Mouse (Mus musculus) inflammation-experienced regulatory T-cells, adult 6 months (primary cell): ENCODE measurements at regions not wholly inside any gene's neighbourhood (a gene's known extent, or its start where the extent isn't known, plus 50 kb on each side); places are given as distances from the start of the nearest gene placed in this dataset.

ENCODE experiments used
- ATAC-seq: one replicate; pipeline ENCODE4 v1.8.0; 2017

GRCm38 (mm10) chr16:92905626-92906025, 79.7 kb upstream of the Runx1 start:
- no peak for ATAC-seq

DNA sequence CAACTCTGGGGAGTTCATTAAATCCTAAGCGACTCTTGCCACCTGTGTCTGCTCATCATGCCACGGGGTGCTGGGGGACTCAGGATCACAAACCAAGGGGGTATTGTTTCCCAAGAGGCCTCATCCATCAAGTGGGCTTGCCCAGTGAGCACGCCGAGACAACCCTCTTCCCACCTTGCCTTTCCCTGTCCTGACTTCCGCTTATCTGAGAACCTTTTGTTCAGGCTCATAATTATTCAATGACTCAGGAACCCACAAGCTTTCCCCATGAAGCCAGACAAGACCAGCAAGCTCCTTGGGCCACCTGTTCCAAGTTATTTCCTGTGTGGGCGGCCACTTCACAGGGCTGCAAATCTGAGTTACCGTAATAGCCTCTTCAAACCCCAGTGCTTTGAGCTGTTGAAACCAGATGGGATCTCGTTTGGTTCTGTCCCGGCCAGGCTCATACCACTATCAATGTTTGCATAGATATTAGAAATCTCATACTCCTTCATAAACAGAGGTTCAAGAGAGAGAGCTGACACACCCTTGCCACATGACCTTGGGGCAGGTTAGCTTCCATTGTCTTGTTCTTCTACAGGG, 78.0 kb upstream of the Runx1 start:
- peak; percentile 49 for ATAC-seq

DNA sequence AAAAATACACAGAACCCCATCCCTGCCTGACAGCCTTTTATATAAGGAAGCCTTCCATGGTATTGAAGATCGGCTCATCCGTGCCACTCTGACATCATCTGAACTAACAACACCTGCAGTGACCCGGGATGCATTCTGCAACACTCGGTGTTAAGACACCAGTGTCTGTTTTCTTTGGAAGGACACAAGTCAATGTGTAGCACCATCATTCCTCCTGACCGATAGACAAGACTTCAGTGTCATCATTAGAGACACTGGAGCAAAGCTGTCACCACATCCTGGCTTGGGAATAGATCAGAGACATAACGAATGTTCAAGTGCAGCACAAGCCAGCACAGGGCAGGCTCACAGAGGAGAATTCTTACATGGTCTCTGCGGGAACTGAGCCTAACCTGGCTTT, 77.5 kb upstream of the Runx1 start:
- no peak for ATAC-seq

DNA sequence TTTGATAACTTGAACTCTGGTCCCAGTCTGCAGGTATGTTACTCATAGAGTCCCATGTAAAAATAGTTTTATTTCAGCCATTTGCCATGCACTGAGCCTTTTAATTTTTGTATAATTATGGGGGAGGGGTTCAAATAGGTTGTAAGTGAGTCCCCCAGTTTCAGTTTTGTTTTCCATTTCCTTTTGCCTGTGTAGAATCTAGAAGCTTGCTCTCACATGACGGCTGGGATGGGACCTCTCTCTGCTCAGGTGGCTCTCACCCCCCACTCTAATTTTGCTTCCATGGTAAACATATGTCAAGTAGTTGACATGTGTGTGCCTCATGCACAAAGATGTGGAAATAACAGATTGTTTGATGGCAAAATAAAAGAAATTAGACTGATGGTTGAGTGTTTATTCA, 73.8 kb upstream of the Runx1 start:
- peak; percentile 86 for ATAC-seq

DNA sequence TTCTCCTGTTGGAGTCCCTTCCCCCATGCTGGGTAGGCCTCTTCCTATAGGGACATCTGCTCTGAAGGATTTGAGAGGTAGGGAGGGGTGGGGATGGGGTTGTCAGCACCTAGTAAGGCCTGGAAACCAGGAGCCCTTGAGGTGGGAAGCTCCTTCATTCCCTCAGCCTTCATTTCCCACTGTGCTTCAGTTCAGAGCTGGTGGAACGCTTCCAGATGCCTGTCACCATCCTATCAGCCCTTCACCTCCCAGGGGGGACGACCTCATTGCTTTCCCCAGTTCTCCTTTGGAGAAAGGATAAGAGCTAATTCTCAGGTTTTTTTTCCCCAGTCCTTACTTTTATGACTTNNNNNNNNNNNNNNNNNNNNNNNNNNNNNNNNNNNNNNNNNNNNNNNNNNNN, 65.8 kb upstream of the Runx1 start:
- no peak for ATAC-seq

DNA sequence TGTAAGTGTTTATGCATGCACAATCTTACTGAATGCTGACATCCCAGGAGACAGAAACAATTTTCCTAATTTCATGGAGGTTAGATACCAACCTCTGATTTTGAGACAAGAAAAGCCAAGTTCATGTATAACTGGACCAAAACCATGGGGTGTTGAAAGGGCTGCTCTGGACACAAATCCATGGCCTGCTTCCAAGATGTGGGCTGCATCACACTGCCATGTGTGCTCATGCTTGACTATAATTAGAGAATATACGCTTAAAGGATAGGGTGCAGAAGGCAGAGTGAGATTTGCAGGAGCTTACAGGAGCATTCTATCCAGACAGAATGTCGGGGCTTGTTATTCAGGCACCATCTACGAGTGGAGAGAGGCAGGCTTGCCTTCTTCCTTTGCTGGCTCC, 64.8 kb upstream of the Runx1 start:
- no peak for ATAC-seq

- no peak for ATAC-seq
These were observed 63.6 kb upstream of the Runx1 start for GRCm38 (mm10) chr16:92889537-92889936.

- no peak for ATAC-seq
These were observed 60.3 kb upstream of the Runx1 start for GRCm38 (mm10) chr16:92886226-92886625.

- no peak for ATAC-seq
These were observed 57.9 kb upstream of the Runx1 start for GRCm38 (mm10) chr16:92883821-92884272.

GRCm38 (mm10) chr16:92880356-92881043, 54.6 kb upstream of the Runx1 start:
- ATAC-seq = no peak

DNA sequence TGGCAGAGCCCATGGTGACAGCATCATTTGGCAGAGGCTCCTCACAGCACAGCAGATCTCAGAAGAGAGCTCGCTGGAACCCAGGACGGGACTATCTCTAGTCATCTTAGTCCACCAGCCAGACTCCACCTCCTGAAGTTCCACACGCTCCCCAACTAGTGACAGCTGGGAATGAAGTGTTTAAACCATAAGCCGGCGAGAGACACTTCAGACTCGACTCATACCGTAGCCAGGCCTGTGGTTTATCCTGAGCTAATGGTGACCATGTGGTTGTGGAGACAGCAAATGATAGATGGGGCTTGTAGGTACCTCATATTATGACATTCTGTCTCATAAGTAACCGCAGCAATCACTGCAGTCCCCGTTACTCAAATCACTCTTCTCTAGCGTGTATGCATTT, 52.1 kb upstream of the Runx1 start:
- no peak for ATAC-seq
